Mouse (Mus musculus): Measurements from ENCODE around the gene Trhr2.
A peak's percentile ranks its signal among the peaks of the same experiment; 100 is the strongest.

The Trhr2 gene

GRCm38 (mm10) chr8:122307836-122308235, 52.7 kb downstream of the Trhr2 start:
- peak in 1 of 2 experiments; percentile 83 for DNase-seq (ENCODE audit: low spot score in 2 of 2)

All from cerebellum, postnatal 4 days (tissue).